10 mouse cellular contexts compared by ENCODE assay signal in the genomic region with DNA sequence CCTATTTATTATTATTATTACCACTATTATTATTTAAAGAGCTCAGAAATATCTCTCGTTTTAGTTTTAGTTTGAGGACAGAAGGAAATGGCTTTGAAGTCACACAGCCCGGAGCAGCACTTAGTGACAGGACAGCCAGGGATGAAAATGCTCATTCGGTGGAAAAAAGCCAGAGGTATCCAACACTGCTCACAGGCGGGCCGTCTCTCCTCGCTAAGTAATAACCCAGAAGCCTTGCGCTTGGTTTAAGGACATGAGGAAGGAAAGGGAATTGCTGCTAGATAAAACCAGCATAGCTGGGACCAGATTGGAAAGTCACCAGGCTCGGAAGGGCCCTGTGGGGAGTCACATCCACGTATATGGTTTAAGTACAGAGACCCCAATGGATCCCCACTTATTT. TPM values are rescaled to one million over a fixed set of nuclear protein-coding genes. Genes with fewer than 3 reads are reported as not detected.
A peak's percentile ranks its signal among the peaks of the same experiment; 100 is the strongest.
DNase-seq lines count a peak whose midpoint lies in the region; ATAC-seq lines count a peak whose summit lies in the region.
"Had no signal": no experiment of that assay in that cellular context is flagged by ENCODE, and none has a peak within 500 bp of the region (broad histone marks: within the 10 kb centered on the region; RNA-seq: fewer than 3 reads in every experiment).

No protein-coding gene starts in this region.

- no peaks in the 10 kb centered on the region for H3K27me3 ChIP-seq in forebrain, embryonic 12.5 days
- no peaks in the 10 kb centered on the region for H3K27me3 ChIP-seq in forebrain, embryonic 15.5 days
- H3K27me3 ChIP-seq in limb, embryonic 12.5 days = no peaks in the 10 kb centered on the region

- DNase-seq in retina, postnatal 1 day = peak; percentile 38
- DNase-seq in retina, embryonic 14.5 days (ENCODE audit: low spot score) = no peak
- no peak for DNase-seq in frontal cortex, postnatal 10 days (ENCODE audit: low spot score in 2 of 2)
- no peak for DNase-seq in spleen, postnatal 4 days (ENCODE audit: low spot score in 2 of 2)
- DNase-seq: lung, postnatal 10 days; right cerebral cortex, adult 18-20 months had no signal

- H3K27ac ChIP-seq in forebrain, embryonic 12.5 days = peak overlapping the region; percentile 65
- H3K27ac ChIP-seq in forebrain, embryonic 15.5 days (replicated peaks) = no peak overlapping the region
- H3K27ac ChIP-seq in limb, embryonic 12.5 days = peak overlapping the region; percentile 66

- ATAC-seq in forebrain, embryonic 12.5 days (ENCODE audit: low FRiP score) = no peak
- ATAC-seq in forebrain, embryonic 15.5 days (replicated peaks) = no peak
- ATAC-seq in limb, embryonic 12.5 days (ENCODE audit: insufficient number of reproducible peaks, insufficient read depth, low FRiP score, low TSS enrichment, low read depth) = no peak
- ATAC-seq in inflammation-experienced regulatory T-cells, adult 6 months = no peak

- H3K9me3 ChIP-seq in forebrain, embryonic 12.5 days = no peaks in the 10 kb centered on the region
- H3K9me3 ChIP-seq in forebrain, embryonic 15.5 days = no peaks in the 10 kb centered on the region
- H3K9me3 ChIP-seq in limb, embryonic 12.5 days = no peaks in the 10 kb centered on the region

- H3K4me3 ChIP-seq in forebrain, embryonic 12.5 days (replicated peaks) = no peak overlapping the region
- H3K4me3 ChIP-seq in forebrain, embryonic 15.5 days = no peak overlapping the region
- H3K4me3 ChIP-seq in limb, embryonic 12.5 days (replicated peaks) = no peak overlapping the region

- 0 out of 2 replicates have a peak, but pooled peaks cover 7% of the 10 kb centered on the region for H3K36me3 ChIP-seq in forebrain, embryonic 12.5 days (replicated peaks)
- H3K36me3 ChIP-seq in forebrain, embryonic 15.5 days = no peaks in the 10 kb centered on the region
- H3K36me3 ChIP-seq in limb, embryonic 12.5 days = peaks cover 6% of the 10 kb centered on the region; the same call in 1 of the 2 replicates

- H3K4me1 ChIP-seq in forebrain, embryonic 12.5 days = peaks cover 44% of the 10 kb centered on the region
- peaks cover 22% of the 10 kb centered on the region for H3K4me1 ChIP-seq in forebrain, embryonic 15.5 days
- peaks cover 60% of the 10 kb centered on the region for H3K4me1 ChIP-seq in limb, embryonic 12.5 days (replicated peaks)

- WGBS in forebrain, embryonic 12.5 days = 35% methylated on average over 9 of the region's 9 CpGs
- WGBS in forebrain, embryonic 15.5 days = 29% methylated on average over 9 of the region's 9 CpGs
- 15% methylated on average over 9 of the region's 9 CpGs for WGBS in limb, embryonic 12.5 days

- no peak overlapping the region for H3K9ac ChIP-seq in forebrain, embryonic 12.5 days
- H3K9ac ChIP-seq in forebrain, embryonic 15.5 days (replicated peaks) = no peak overlapping the region
- no peak overlapping the region for H3K9ac ChIP-seq in limb, embryonic 12.5 days (replicated peaks)

- peak overlapping the region; percentile 8; the same call in 1 of the 2 replicates for H3K4me2 ChIP-seq in forebrain, embryonic 12.5 days
- no peak overlapping the region for H3K4me2 ChIP-seq in forebrain, embryonic 15.5 days (replicated peaks)
- no peak overlapping the region; the same call in 1 of the 2 replicates for H3K4me2 ChIP-seq in limb, embryonic 12.5 days

RNA-seq across cellular contexts. Expression of a gene that starts 35.3 kb away (rescaled TPM):
- 48.4 and 58.6 TPM in 2 replicates for polyA plus RNA-seq in forebrain, embryonic 12.5 days (2016; fragmentation: Nextera tagmentation; extraction: Ambion mirVana)
- polyA plus RNA-seq in forebrain, embryonic 15.5 days (2015; fragmentation: Nextera tagmentation; extraction: Ambion mirVana) = 15.4 and 19.9 TPM in 2 replicates
- 61.2 and 67.7 TPM in 2 replicates for polyA plus RNA-seq in limb, embryonic 12.5 days (2016; fragmentation: Nextera tagmentation; extraction: Ambion mirVana)
- polyA plus RNA-seq in inflammation-experienced regulatory T-cells, adult 6 months (2017; shearing (Covaris generic)) = 1 to 10 TPM; 1.1 to 2.0 (median 1.6) TPM

RNA-seq across cellular contexts. Expression of a gene that starts 43.1 kb away (rescaled TPM):
- 103 and 109 TPM in 2 replicates for polyA plus RNA-seq in forebrain, embryonic 12.5 days (2016; fragmentation: Nextera tagmentation; extraction: Ambion mirVana)
- polyA plus RNA-seq in forebrain, embryonic 15.5 days (2015; fragmentation: Nextera tagmentation; extraction: Ambion mirVana) = 93.3 and 106 TPM in 2 replicates
- polyA plus RNA-seq in limb, embryonic 12.5 days (2016; fragmentation: Nextera tagmentation; extraction: Ambion mirVana) = 127 and 149 TPM in 2 replicates
- polyA plus RNA-seq in inflammation-experienced regulatory T-cells, adult 6 months (2017; shearing (Covaris generic)) = 10 to 100 TPM; 60.7 to 86.9 (median 76.3) TPM
